Mouse (Mus musculus) macrophage (primary cell): ENCODE results near the gene Dock9. TPM values are rescaled to one million over a fixed set of nuclear protein-coding genes. Genes with fewer than 3 reads are reported as not detected.

Experiments used
- H3K27ac ChIP-seq: fragments of 350-480 bp; formaldehyde crosslinking; 2 replicates; pipeline ENCODE4 v1.9.0; 2021
- H3K36me3 ChIP-seq: fragments of 350-480 bp; formaldehyde crosslinking; 2 replicates; pipeline ENCODE4 v1.9.0; 2021; ENCODE audit errors: inconsistent target
- H3K4me3 ChIP-seq: fragments of 350-480 bp; formaldehyde crosslinking; 2 replicates; pipeline ENCODE4 v1.9.0; 2021; ENCODE audit errors: inconsistent target
- H3K79me2 ChIP-seq: fragments of 350-480 bp; formaldehyde crosslinking; 2 replicates; pipeline ENCODE4 v1.9.0; 2021; ENCODE audit errors: inconsistent target
- WGBS: methylation state at CpG from one replicate; pipeline ENCODE4 v1.1.7; 2026; ENCODE audit warnings: inconsistent platforms; ENCODE audit not compliant: missing documents; 5-methylcytosine and 5-hydroxymethylcytosine counted together
- polyA plus RNA-seq: library from polyadenylated mRNA; stranded (reverse); fragments of 250-400 nt; gene quantifications from 3 replicates; pipeline ENCODE4 v1.2.4, GENCODE M21; 2018; ENCODE audit warnings: inconsistent platforms
- total RNA-seq, 78 experiments: library from RNA; depleted of rRNA; stranded (reverse); fragments of 250-400 nt; gene quantifications; 1 replicate in 9 of 78; 2 replicates in 24 of 78; 3 replicates in 43 of 78; 4 replicates in 2 of 78; pipeline ENCODE4 v1.2.4; 2018; ENCODE audit warnings: inconsistent platforms in 56 of 78

Dock9 gene
- total RNA-seq (2018; cell fraction: chromatin; rRNA removed) = 1 to 10 TPM in 25 of 26 experiments, under 1 TPM in 1; 0.86 to 5.5 (median 2.5) TPM
- total RNA-seq (2018; cell fraction: cytosol; rRNA removed) = under 1 TPM; 0.07 to 0.47 (median 0.25) TPM
- total RNA-seq (2018; cell fraction: nucleus; rRNA removed) = 1 to 10 TPM in 16 of 26 experiments, under 1 TPM in 10; 0.52 to 2.9 (median 1.1) TPM
- polyA plus RNA-seq = 0.34 to 0.47 TPM (median 0.47 TPM) in 3 replicates

- Histone ChIP-seq H3K27ac (peak within 1 kb of the TSS; percentile 7; the same call in 1 of the 2 replicates), H3K4me3 (peak within 1 kb of the TSS; percentile 43), H3K79me2 (no peaks in the 10 kb centered on the region), H3K36me3 (no peaks in the 10 kb centered on the region)
- WGBS = 1% methylated on average over 79 of the region's 106 CpGs
Observed at GRCm38 (mm10) chr14:121797457-121798410, at the start of gene Dock9. Gene Dock9, minus strand, starts transcription at chr14:121797837.

GRCm38 (mm10) chr14:121844486-121844885 lies 46.8 kb upstream of the Dock9 start:
- H3K79me2 ChIP-seq = no peaks in the 10 kb centered on the region
- WGBS = 89% methylated on average over 8 of the region's 8 CpGs
- H3K27ac ChIP-seq = no peak overlapping the region
- no peaks in the 10 kb centered on the region for H3K36me3 ChIP-seq
- H3K4me3 ChIP-seq = no peak overlapping the region

- no peak overlapping the region for H3K4me3 ChIP-seq
- H3K36me3 ChIP-seq = no peaks in the 10 kb centered on the region
- WGBS = 57% methylated on average over 8 of the region's 8 CpGs
- no peaks in the 10 kb centered on the region for H3K79me2 ChIP-seq
- no peak overlapping the region for H3K27ac ChIP-seq
Observed at GRCm38 (mm10) chr14:121840217-121840616, 42.6 kb upstream of the Dock9 start.

GRCm38 (mm10) chr14:121838161-121838560 lies 40.5 kb upstream of the Dock9 start:
- 93% methylated on average over 4 of the region's 4 CpGs for WGBS

GRCm38 (mm10) chr14:121833001-121833520 lies 35.4 kb upstream of the Dock9 start:
- Histone ChIP-seq H3K27ac (no peak overlapping the region), H3K36me3 (no peaks in the 10 kb centered on the region), H3K4me3 (no peak overlapping the region), H3K79me2 (no peaks in the 10 kb centered on the region)
- WGBS = 100% methylated on average over 2 of the region's 2 CpGs

More at GRCm38 (mm10) chr14:121838161-121838560, 40.5 kb upstream of the Dock9 start:
- H3K4me3 ChIP-seq = no peak overlapping the region
- no peaks in the 10 kb centered on the region for H3K79me2 ChIP-seq
- no peak overlapping the region for H3K27ac ChIP-seq
- H3K36me3 ChIP-seq = no peaks in the 10 kb centered on the region

GRCm38 (mm10) chr14:121829816-121830442 lies 32.3 kb upstream of the Dock9 start:
- no peak overlapping the region for H3K4me3 ChIP-seq
- H3K79me2 ChIP-seq = no peaks in the 10 kb centered on the region
- no peak overlapping the region for H3K27ac ChIP-seq
- 18% methylated on average over 4 of the region's 4 CpGs for WGBS
- no peaks in the 10 kb centered on the region for H3K36me3 ChIP-seq

DNA sequence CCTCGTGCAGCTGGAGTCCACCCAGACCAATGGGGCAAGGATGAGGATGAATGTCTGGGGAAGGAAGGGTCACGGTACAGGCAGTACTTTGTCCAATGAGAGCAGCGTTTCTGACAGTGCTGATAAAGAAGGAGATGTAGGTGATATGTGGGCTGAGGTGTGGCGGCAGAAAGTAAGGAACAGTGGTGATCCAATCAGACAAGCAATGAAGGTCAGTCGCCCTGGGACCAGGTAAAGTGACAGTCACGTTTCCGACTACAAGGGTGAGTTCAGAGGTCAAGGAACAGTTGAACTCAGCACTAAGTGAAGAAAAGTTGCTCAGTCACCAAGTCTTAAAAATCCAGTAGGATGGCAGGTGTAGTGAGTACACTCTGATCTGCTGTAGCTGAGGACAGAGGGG lies 29.5 kb upstream of the Dock9 start:
- 91% methylated on average over 7 of the region's 7 CpGs for WGBS
- Histone ChIP-seq H3K4me3 (no peak overlapping the region), H3K36me3 (no peaks in the 10 kb centered on the region)

DNA sequence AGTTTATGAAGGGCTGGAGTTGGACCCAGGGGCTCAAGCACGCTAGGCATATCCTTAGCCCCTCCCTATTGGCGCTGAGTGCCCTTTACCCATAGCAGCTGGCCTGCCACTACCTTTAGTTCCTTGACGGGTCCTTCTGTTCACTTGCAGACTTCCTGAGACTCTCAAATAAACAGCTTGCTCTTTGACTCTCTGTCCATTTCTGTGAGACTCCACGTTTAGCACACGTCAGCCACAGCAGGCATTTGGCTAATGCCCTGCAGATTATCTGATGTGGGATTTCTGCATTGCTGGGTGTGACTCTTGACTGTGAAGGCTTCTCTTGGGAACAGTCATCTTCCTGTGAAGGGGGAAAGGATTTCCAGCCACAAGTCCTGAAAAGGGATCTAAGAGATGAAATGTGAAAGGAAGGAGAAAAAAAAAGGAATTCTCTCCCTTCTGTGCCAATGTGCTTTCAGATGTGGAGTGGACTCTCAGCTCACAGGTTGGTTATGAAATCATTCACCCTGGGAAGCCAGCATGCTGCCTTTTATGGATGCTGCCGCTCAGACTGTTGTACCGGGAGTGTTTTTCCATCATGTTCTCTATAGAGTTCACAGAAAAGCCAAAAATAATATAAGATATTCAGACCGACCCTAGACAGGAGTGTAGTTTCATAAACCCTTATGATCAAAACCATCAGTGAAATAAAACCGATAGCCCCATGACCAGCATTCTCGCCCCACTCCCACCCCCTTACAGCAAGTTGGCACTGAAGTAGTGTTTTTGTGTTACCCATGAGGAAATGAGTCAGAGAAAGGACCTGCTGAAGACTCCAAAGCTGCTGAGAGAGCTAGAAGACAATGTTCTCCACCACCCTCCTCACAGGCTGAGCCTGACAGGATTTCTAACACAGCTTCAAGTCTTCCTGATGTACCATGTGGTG lies 28.1 kb upstream of the Dock9 start:
- Histone ChIP-seq H3K79me2 (no peaks in the 10 kb centered on the region), H3K36me3 (no peaks in the 10 kb centered on the region), H3K4me3 (no peak overlapping the region), H3K27ac (no peak overlapping the region)
- WGBS = 37% methylated on average over 10 of the region's 10 CpGs

More for the DNA sequence above, 29.5 kb upstream of the Dock9 start:
- no peak overlapping the region for H3K27ac ChIP-seq
- no peaks in the 10 kb centered on the region for H3K79me2 ChIP-seq

DNA sequence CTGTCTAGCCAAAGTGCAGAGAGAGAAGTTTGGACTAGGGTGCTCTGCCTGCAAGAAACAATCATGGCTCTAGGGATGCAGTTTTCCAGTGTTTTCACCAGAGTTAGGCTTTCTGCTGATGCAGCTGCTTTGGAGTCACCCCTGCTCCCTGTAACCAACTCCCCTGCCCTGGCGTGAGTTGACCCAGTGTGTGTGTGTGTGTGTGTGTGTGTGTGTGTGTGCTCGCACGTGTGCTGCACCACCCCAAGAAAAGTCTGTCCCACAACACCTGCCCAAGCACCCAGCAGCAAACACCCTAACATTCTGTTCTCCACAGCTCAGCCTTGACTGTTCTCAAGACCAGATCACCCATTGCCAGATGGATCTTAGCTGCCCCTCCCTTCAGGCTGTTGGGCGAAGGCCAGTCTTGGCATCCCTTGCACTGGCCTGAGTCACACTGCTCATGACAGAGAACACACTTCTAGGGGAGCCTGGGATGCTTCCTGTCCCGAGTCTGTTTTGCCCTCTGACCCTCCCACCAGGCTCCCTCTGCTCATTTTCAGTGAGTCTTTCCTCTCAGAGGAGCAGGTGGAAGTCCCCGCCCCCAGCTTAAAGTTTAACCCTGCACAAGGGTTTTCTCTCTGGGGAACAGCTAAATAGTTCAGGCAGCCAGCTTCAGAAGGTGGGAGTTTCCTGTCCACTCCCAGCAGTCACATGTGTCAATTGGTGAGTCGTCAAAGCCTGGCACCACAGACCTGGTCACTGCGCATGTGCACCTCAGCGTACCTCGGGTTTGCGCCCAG lies 26.9 kb upstream of the Dock9 start:
- 71% methylated on average over 11 of the region's 11 CpGs for WGBS
- no peaks in the 10 kb centered on the region for H3K36me3 ChIP-seq
- no peak overlapping the region for H3K4me3 ChIP-seq
- no peak overlapping the region for H3K27ac ChIP-seq
- no peaks in the 10 kb centered on the region for H3K79me2 ChIP-seq

DNA sequence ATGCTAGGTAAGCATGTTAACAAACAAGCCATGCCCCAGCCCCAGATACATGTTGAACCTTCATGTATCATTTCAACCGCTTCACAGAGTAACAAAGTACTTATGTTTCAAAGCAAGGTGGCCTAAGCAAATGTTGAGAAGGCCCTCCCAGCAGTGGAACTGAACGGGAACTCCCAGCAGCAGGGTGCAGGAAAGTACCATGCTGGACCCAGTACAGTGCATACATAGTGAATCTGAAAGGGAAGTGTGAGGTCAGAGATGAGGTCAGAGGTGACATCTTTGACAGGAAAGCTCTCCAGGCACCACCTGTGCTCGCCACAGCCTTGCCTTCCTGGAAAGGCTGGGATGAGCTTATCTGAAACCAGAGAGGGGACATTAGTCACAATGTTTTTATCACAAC lies 25.4 kb upstream of the Dock9 start:
- no peak overlapping the region for H3K27ac ChIP-seq
- WGBS = 86% methylated on average over 3 of the region's 3 CpGs
- H3K4me3 ChIP-seq = no peak overlapping the region
- no peaks in the 10 kb centered on the region for H3K36me3 ChIP-seq
- no peaks in the 10 kb centered on the region for H3K79me2 ChIP-seq

GRCm38 (mm10) chr14:121822506-121822905 lies 24.9 kb upstream of the Dock9 start:
- Histone ChIP-seq H3K27ac (no peak overlapping the region), H3K4me3 (no peak overlapping the region), H3K36me3 (no peaks in the 10 kb centered on the region), H3K79me2 (no peaks in the 10 kb centered on the region)
- WGBS = 72% methylated on average over 8 of the region's 8 CpGs

DNA sequence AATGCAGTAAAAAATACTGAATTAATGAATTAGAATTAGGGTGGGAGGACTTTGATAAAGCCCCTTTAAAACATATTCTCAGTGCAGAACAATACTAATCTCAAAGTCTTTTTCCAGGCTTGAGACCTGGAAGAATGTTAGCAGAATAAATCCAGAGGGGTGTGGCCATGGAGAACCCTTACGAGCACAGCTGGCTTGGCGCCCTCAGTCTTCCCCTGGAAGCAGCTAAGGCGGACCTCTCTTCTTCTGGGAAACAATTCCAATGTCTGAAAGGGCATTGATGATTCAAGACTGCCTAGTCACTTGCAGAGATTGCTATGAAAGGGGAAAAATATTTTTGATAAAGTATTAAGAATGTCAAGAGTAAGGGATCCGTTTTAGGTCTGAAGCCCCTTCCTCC lies 9.2 kb upstream of the Dock9 start:
- Histone ChIP-seq H3K4me3 (no peak overlapping the region), H3K79me2 (no peaks in the 10 kb centered on the region), H3K27ac (no peak overlapping the region), H3K36me3 (no peaks in the 10 kb centered on the region)
- 93% methylated on average over 4 of the region's 4 CpGs for WGBS

- WGBS = 83% methylated on average over 3 of the region's 3 CpGs
Observed at GRCm38 (mm10) chr14:121806316-121806715, 8.7 kb upstream of the Dock9 start.

More at GRCm38 (mm10) chr14:121806316-121806715, 8.7 kb upstream of the Dock9 start:
- Histone ChIP-seq H3K79me2 (no peaks in the 10 kb centered on the region), H3K27ac (no peak overlapping the region), H3K4me3 (no peak overlapping the region), H3K36me3 (no peaks in the 10 kb centered on the region)
